Mouse (Mus musculus): ENCODE data around the gene Mroh2a. TPM values are rescaled to one million over a fixed set of nuclear protein-coding genes. Genes with fewer than 3 reads are reported as not detected.

The Mroh2a gene
- polyA plus RNA-seq (2015; fragmentation: Nextera tagmentation; extraction: Ambion mirVana), result 0.90 and 1.1 TPM in 2 replicates

GRCm38 (mm10) chr1:88226670-88227379 lies at the start of gene Mroh2a:
Gene Mroh2a (plus strand): TSS chr1:88226986.
- Histone ChIP-seq H3K4me3 (no peak within 1 kb of the TSS), H3K9me3 (peaks cover 29% of the 10 kb centered on the region; the same call in 1 of the 2 replicates), H3K27ac (no peak within 1 kb of the TSS), H3K36me3 (no peaks in the 10 kb centered on the region), H3K9ac (no peak within 1 kb of the TSS), H3K27me3 (no peaks in the 10 kb centered on the region), H3K4me1 (no peaks in the 10 kb centered on the region), H3K4me2 (no peak within 1 kb of the TSS)
- ATAC-seq (ENCODE audit: borderline replicate concordance, extremely low read depth, low FRiP score, low TSS enrichment), result no peak
- WGBS, result 44% methylated on average over 5 of the region's 5 CpGs

DNA sequence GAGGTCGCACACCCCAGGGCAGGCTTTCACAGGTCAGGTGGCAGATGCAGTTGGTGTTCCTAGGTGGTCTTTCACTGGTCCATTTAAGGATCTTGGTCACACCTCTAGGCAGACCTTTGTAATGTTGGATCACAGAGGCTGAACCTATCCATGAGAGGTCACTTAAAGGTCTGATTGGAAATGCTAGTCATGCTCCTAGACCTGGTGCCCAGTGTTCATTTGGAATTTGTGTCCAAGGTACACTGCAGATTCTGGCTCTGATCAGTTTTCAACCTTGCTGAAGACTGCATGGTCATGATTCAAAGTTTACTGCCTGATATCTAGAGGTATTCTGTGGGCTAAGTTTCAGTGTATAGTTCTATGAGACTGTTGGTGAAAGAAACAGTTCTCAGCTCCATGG lies 47.1 kb upstream of the Mroh2a start:
- no peak overlapping the region for H3K4me2 ChIP-seq
- no peaks in the 10 kb centered on the region for H3K4me1 ChIP-seq
- H3K27ac ChIP-seq, result no peak overlapping the region
- no peaks in the 10 kb centered on the region for H3K27me3 ChIP-seq
- H3K9me3 ChIP-seq, result peaks cover 12% of the 10 kb centered on the region
- no peak overlapping the region for H3K9ac ChIP-seq
- WGBS, result 87% methylated on average over 1 of the region's 1 CpGs
- ATAC-seq (ENCODE audit: borderline replicate concordance, extremely low read depth, low FRiP score, low TSS enrichment), result no peak
- H3K4me3 ChIP-seq, result no peak overlapping the region
- no peaks in the 10 kb centered on the region for H3K36me3 ChIP-seq

DNA sequence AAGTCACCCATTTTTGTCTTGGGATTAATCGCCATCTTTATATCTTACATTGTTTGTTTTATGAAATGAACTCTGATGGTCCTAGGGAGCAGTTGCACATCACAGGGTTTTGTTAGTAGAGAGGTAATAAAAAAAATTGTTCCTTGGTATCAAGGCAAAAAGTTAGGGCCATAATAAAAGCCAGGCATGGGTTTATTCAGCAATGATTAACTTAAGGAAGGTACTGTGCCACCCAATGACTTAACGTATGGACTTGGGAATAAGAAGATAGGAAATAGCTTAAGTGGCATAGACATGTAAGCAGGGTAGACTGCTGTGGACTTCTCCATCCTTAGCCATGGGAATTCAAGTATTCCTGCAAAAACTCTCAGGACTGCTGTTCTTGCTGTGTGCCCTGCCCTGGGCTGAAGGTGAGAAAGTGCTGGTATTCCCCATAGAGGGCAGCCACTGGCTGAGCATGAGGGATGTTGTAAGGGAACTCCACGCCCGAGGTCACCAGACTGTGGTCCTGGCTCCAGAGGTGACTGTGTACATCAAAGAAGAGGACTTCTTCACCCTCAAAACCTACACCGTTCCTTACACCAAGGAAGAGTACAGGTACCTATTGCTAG lies 40.4 kb upstream of the Mroh2a start:
- H3K9me3 ChIP-seq, result no peaks in the 10 kb centered on the region
- H3K27ac ChIP-seq, result no peak overlapping the region
- no peak overlapping the region for H3K4me2 ChIP-seq
- H3K9ac ChIP-seq, result no peak overlapping the region
- no peak overlapping the region for H3K4me3 ChIP-seq
- ATAC-seq (ENCODE audit: borderline replicate concordance, extremely low read depth, low FRiP score, low TSS enrichment), result no peak
- no peaks in the 10 kb centered on the region for H3K4me1 ChIP-seq
- no peaks in the 10 kb centered on the region for H3K36me3 ChIP-seq
- WGBS, result 90% methylated on average over 5 of the region's 5 CpGs
- no peaks in the 10 kb centered on the region for H3K27me3 ChIP-seq

GRCm38 (mm10) chr1:88192136-88192535 lies 34.6 kb upstream of the Mroh2a start:
- no peaks in the 10 kb centered on the region for H3K9me3 ChIP-seq
- no peak overlapping the region for H3K4me3 ChIP-seq
- no peaks in the 10 kb centered on the region for H3K4me1 ChIP-seq
- H3K4me2 ChIP-seq, result no peak overlapping the region
- no peaks in the 10 kb centered on the region for H3K36me3 ChIP-seq
- no peaks in the 10 kb centered on the region for H3K27me3 ChIP-seq
- H3K27ac ChIP-seq, result no peak overlapping the region
- 74% methylated on average over 3 of the region's 3 CpGs for WGBS
- no peak overlapping the region for H3K9ac ChIP-seq
- ATAC-seq (ENCODE audit: borderline replicate concordance, extremely low read depth, low FRiP score, low TSS enrichment), result no peak

DNA sequence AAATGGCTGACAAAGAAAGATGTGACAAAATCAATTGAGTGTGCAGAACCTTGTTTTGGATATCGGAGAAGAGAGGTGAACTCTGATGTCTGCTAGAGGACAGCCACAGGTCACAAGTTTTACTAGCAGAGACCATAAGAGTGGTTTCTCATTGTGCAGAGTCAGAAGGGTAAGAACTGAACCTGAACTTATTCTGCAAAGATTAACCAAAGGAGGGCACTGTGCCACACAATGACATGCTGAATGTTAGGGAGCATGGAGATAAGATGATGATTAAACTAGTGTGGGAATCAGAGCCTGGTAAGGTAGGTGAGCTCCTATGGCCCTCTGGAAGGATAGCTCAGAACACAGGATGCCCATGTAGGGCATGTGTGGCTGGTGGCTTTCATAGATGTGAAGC lies 31.1 kb upstream of the Mroh2a start:
- no peak overlapping the region for H3K4me2 ChIP-seq
- H3K4me3 ChIP-seq, result no peak overlapping the region
- H3K27ac ChIP-seq, result no peak overlapping the region
- no peaks in the 10 kb centered on the region for H3K9me3 ChIP-seq
- 81% methylated on average over 1 of the region's 1 CpGs for WGBS
- H3K36me3 ChIP-seq, result no peaks in the 10 kb centered on the region
- no peaks in the 10 kb centered on the region for H3K4me1 ChIP-seq
- no peak for ATAC-seq (ENCODE audit: borderline replicate concordance, extremely low read depth, low FRiP score, low TSS enrichment)
- no peaks in the 10 kb centered on the region for H3K27me3 ChIP-seq
- H3K9ac ChIP-seq, result no peak overlapping the region

DNA sequence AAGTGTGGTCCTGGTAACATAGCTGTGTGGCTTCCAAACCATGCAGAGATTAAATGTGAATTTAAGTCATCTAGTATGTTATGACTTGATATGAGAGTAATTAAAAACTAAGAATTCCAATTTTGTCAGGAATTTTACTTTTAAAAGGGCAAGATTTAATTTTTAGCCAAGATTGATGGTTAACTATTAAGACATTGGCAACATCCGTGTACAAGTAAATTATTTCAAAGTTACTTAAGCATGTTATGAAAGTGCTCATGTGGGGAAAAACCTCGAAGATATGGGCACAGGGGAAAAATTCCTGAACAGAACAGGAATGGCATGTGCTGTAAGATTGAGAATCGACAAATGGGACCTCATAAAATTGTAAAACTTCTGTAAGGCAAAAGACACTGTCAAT lies 29.3 kb upstream of the Mroh2a start:
- no peak for ATAC-seq (ENCODE audit: borderline replicate concordance, extremely low read depth, low FRiP score, low TSS enrichment)
- Histone ChIP-seq H3K4me3 (no peak overlapping the region), H3K4me2 (no peak overlapping the region), H3K4me1 (no peaks in the 10 kb centered on the region), H3K27ac (no peak overlapping the region), H3K27me3 (no peaks in the 10 kb centered on the region), H3K9ac (no peak overlapping the region), H3K9me3 (no peaks in the 10 kb centered on the region), H3K36me3 (no peaks in the 10 kb centered on the region)
- 63% methylated on average over 3 of the region's 3 CpGs for WGBS

- H3K9me3 ChIP-seq, result no peaks in the 10 kb centered on the region
- WGBS, result 54% methylated on average over 2 of the region's 2 CpGs
Observed at GRCm38 (mm10) chr1:88199996-88200395, 26.8 kb upstream of the Mroh2a start.

DNA sequence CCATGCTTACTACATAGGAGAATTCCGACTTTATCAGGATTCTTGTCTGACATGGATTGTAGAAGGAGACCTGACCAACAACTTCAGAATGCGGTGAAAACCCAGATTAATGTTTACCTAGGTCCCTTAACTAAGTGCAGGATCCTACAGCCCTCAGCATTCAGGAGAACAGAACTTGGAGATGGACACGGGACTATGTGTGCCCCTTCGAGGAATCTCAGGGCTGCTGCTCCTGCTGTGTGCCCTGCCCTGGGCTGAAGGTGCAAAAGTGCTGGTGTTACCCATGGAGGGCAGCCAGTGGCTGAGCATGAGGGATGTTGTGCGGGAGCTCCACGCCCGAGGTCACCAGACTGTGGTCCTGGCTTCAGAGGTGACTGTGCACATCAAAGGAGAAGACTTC lies 26.3 kb upstream of the Mroh2a start, which contains the start of gene Ugt1a2:
Gene Ugt1a2 (plus strand): TSS at position 146 of the 400 bp plus-strand sequence.
- no peaks in the 10 kb centered on the region for H3K9me3 ChIP-seq
- H3K27ac ChIP-seq, result no peak within 1 kb of the TSS
- no peak within 1 kb of the TSS for H3K9ac ChIP-seq
- H3K4me1 ChIP-seq, result no peaks in the 10 kb centered on the region
- 62% methylated on average over 7 of the region's 7 CpGs for WGBS
- no peaks in the 10 kb centered on the region for H3K36me3 ChIP-seq
- no peak within 1 kb of the TSS for H3K4me3 ChIP-seq
- H3K4me2 ChIP-seq, result no peak within 1 kb of the TSS
- H3K27me3 ChIP-seq, result no peaks in the 10 kb centered on the region
- no peak for ATAC-seq (ENCODE audit: borderline replicate concordance, extremely low read depth, low FRiP score, low TSS enrichment)

More at GRCm38 (mm10) chr1:88199996-88200395, 26.8 kb upstream of the Mroh2a start:
- no peak for ATAC-seq (ENCODE audit: borderline replicate concordance, extremely low read depth, low FRiP score, low TSS enrichment)
- H3K4me1 ChIP-seq, result no peaks in the 10 kb centered on the region
- H3K27me3 ChIP-seq, result no peaks in the 10 kb centered on the region
- no peak overlapping the region for H3K27ac ChIP-seq
- no peak overlapping the region for H3K9ac ChIP-seq
- H3K4me3 ChIP-seq, result no peak overlapping the region
- H3K4me2 ChIP-seq, result no peak overlapping the region
- H3K36me3 ChIP-seq, result no peaks in the 10 kb centered on the region

GRCm38 (mm10) chr1:88205294-88205922 lies 21.4 kb upstream of the Mroh2a start, which contains the start of gene Dnajb3:
Gene Dnajb3 (minus strand): TSS chr1:88205782.
- ATAC-seq (ENCODE audit: borderline replicate concordance, extremely low read depth, low FRiP score, low TSS enrichment), result peak; percentile 98

GRCm38 (mm10) chr1:88206843-88207479 lies 19.8 kb upstream of the Mroh2a start:
- no peak overlapping the region for H3K9ac ChIP-seq
- H3K4me3 ChIP-seq, result no peak overlapping the region
- no peak overlapping the region for H3K4me2 ChIP-seq
- H3K4me1 ChIP-seq, result no peaks in the 10 kb centered on the region
- 67% methylated on average over 2 of the region's 2 CpGs for WGBS
- H3K36me3 ChIP-seq, result no peaks in the 10 kb centered on the region
- H3K9me3 ChIP-seq, result 0 out of 2 replicates have a peak, but pooled peaks cover 7% of the 10 kb centered on the region
- no peaks in the 10 kb centered on the region for H3K27me3 ChIP-seq
- ATAC-seq (ENCODE audit: borderline replicate concordance, extremely low read depth, low FRiP score, low TSS enrichment), result no peak
- no peak overlapping the region for H3K27ac ChIP-seq

More at GRCm38 (mm10) chr1:88205294-88205922, 21.4 kb upstream of the Mroh2a start, which contains the start of gene Dnajb3:
- Histone ChIP-seq H3K4me2 (peak within 1 kb of the TSS; percentile 92), H3K4me1 (no peaks in the 10 kb centered on the region), H3K9me3 (no peaks in the 10 kb centered on the region), H3K4me3 (peak within 1 kb of the TSS; percentile 52), H3K36me3 (no peaks in the 10 kb centered on the region), H3K27ac (no peak within 1 kb of the TSS), H3K27me3 (no peaks in the 10 kb centered on the region), H3K9ac (peak within 1 kb of the TSS; percentile 57)
- WGBS, result 9% methylated on average over 52 of the region's 62 CpGs

- ATAC-seq (ENCODE audit: borderline replicate concordance, extremely low read depth, low FRiP score, low TSS enrichment), result peak; percentile 40; the same call in 1 of the 2 replicates
- H3K27ac ChIP-seq, result no peak within 1 kb of the TSS
- 62% methylated on average over 8 of the region's 8 CpGs for WGBS
- no peaks in the 10 kb centered on the region for H3K36me3 ChIP-seq
- peaks cover 41% of the 10 kb centered on the region for H3K9me3 ChIP-seq
- H3K4me1 ChIP-seq, result no peaks in the 10 kb centered on the region
- H3K4me2 ChIP-seq, result no peak within 1 kb of the TSS
- H3K9ac ChIP-seq, result no peak within 1 kb of the TSS
- H3K27me3 ChIP-seq, result no peaks in the 10 kb centered on the region
- no peak within 1 kb of the TSS for H3K4me3 ChIP-seq
Observed at GRCm38 (mm10) chr1:88211812-88212211, 15.0 kb upstream of the Mroh2a start, which contains the start of gene Ugt1a1. Gene Ugt1a1 (plus strand): TSS chr1:88211959.
